Mouse (Mus musculus) neural tube, embryonic 14.5 days (tissue): ENCODE data around the gene Lrrfip1. TPM values are rescaled to one million over a fixed set of nuclear protein-coding genes. Genes with fewer than 3 reads are reported as not detected.

Experiments
- ATAC-seq: fragments of 200-750 bp; cut with Nextera tagmentation; 2 replicates; pipeline ENCODE4 v1.8.0; 2017; ENCODE audit warnings: low read depth, mild to moderate bottlenecking, moderate TSS enrichment, moderate library complexity
- H3K27ac ChIP-seq: fragments of 300-500 bp; sonication (generic); 2 replicates; pipeline ENCODE4 v1.5.1; 2014; ENCODE audit warnings: low read depth, mild to moderate bottlenecking, control low read depth, low read length, moderate library complexity, mixed read lengths
- H3K27me3 ChIP-seq: fragments of 300-500 bp; sonication (generic); 2 replicates; pipeline ENCODE4 v1.6.1; 2014; ENCODE audit warnings: low read length; ENCODE audit not compliant: control insufficient read depth, insufficient read depth
- H3K36me3 ChIP-seq: fragments of 300-500 bp; sonication (generic); 2 replicates; pipeline ENCODE4 v1.6.1; 2014; ENCODE audit warnings: low read length, mixed read lengths; ENCODE audit not compliant: control insufficient read depth, insufficient read depth
- H3K4me1 ChIP-seq: fragments of 300-500 bp; sonication (generic); 2 replicates; pipeline ENCODE4 v1.6.1; 2014; ENCODE audit warnings: low read length; ENCODE audit not compliant: control insufficient read depth, insufficient read depth
- H3K4me2 ChIP-seq: fragments of 300-500 bp; sonication (generic); 2 replicates; pipeline ENCODE4 v1.6.1; 2014; ENCODE audit warnings: mild to moderate bottlenecking, low read depth, low read length, control low read depth
- H3K4me3 ChIP-seq: fragments of 300-500 bp; sonication (generic); 2 replicates; pipeline ENCODE4 v1.5.1; 2014; ENCODE audit warnings: low read depth, low read length, control low read depth, mixed read lengths
- H3K9ac ChIP-seq: fragments of 300-500 bp; sonication (generic); replicated peaks from 2 replicates; pipeline ENCODE4 v1.6.1; 2014; ENCODE audit warnings: low read depth, mild to moderate bottlenecking, control low read depth, low read length, mixed read lengths
- H3K9me3 ChIP-seq: fragments of 300-500 bp; sonication (generic); 2 replicates; pipeline ENCODE4 v1.6.1; 2016; ENCODE audit warnings: low read length; ENCODE audit not compliant: control insufficient read depth
- WGBS: fragments of 180-500 bp; shearing (Covaris S2); extraction: QIAGEN DNeasy Blood & Tissue Kit; methylation state at CpG from one replicate; pipeline ENCODE4 v1.1.7; 2014; 5-methylcytosine and 5-hydroxymethylcytosine counted together
- polyA plus RNA-seq: library from polyadenylated mRNA; unstranded; fragments of >200 nt; fragmentation: Nextera tagmentation; extraction: Ambion mirVana; gene quantifications from 2 replicates; pipeline ENCODE4 v1.2.1, GENCODE M21; 2014

The Lrrfip1 gene
- polyA plus RNA-seq, 1 experiment from 2014 or later = 50.4 TPM

DNA sequence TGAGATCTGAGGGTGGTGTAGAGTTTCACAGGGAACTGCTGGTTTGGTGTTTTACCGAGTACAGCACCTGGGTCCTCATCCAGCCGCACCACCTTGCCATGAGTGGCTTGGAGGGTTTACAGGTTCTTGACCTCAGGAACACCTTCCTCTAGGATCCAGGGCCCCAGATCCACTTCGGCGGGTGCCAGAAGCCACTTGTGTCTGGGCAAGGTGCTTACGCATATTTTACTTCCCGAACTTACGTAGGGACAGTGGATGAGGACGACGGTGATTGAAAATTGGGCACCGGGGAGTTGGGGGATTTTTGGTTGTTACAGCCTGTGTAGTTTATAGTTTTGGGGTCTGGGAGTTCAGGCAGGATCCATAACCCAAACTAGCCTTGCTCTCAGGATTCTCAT is 55.5 kb downstream of the Lrrfip1 start:
- peak overlapping the region; percentile 77; the same call in 1 of the 2 replicates for H3K4me2 ChIP-seq
- no peak overlapping the region for H3K27ac ChIP-seq
- peaks cover 7% of the 10 kb centered on the region; the same call in 1 of the 2 replicates for H3K27me3 ChIP-seq
- peak overlapping the region; percentile 36; the same call in 1 of the 2 replicates for H3K4me3 ChIP-seq
- H3K4me1 ChIP-seq = peaks cover 13% of the 10 kb centered on the region; the same call in 1 of the 2 replicates
- 44% methylated on average over 10 of the region's 10 CpGs for WGBS
- H3K9ac ChIP-seq = no peak overlapping the region
- no peaks in the 10 kb centered on the region for H3K36me3 ChIP-seq
- no peaks in the 10 kb centered on the region for H3K9me3 ChIP-seq
- ATAC-seq = no peak

DNA sequence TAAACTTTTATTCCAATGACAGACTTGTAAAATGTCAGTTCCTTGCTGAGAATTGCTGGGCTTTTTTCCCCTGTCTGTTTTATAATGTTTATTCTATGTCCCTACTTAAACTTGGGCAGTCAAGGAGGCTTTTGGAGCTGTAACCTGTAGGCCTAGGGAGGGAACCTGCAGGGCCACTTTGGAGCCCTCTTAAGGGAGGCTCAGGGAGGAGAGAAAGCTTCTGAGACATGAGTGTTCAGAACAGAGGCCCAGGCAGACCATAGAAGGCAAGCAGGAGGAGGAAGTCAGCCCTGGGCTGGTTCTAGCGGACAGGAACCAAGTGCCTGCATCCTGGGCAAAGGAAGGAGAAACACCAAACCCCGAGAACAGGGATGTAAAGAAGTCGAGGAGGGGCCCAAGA is 56.3 kb downstream of the Lrrfip1 start:
- Histone ChIP-seq H3K9ac (no peak overlapping the region), H3K27ac (no peak overlapping the region), H3K4me2 (no peak overlapping the region), H3K4me1 (peaks cover 13% of the 10 kb centered on the region; the same call in 1 of the 2 replicates), H3K36me3 (no peaks in the 10 kb centered on the region), H3K9me3 (no peaks in the 10 kb centered on the region), H3K27me3 (peaks cover 7% of the 10 kb centered on the region; the same call in 1 of the 2 replicates), H3K4me3 (no peak overlapping the region)
- 72% methylated on average over 3 of the region's 3 CpGs for WGBS
- ATAC-seq = no peak

DNA sequence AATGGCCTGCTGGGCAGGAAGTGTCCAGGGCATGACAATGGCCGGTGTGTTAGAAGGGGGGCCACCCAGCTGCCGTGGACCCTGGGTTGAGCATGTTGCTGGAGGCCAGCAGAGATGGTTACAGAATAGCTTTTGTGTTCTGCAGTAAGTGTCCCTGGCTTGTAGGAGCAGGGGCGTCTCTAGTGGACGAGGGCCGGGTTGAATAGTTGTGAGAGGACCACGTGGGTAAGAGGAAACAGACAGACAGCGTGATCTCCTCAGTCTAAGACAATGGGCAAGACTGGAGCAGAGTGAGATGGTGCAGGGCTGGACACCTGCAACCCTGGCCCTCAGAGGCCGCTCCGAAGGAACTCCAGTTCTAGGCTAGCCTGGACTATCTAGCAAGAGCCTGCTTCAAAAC is 57.2 kb downstream of the Lrrfip1 start:
- Histone ChIP-seq H3K4me1 (peaks cover 13% of the 10 kb centered on the region; the same call in 1 of the 2 replicates), H3K9me3 (no peaks in the 10 kb centered on the region), H3K36me3 (no peaks in the 10 kb centered on the region), H3K4me2 (no peak overlapping the region), H3K4me3 (no peak overlapping the region), H3K27me3 (peaks cover 7% of the 10 kb centered on the region; the same call in 1 of the 2 replicates), H3K27ac (no peak overlapping the region), H3K9ac (no peak overlapping the region)
- WGBS = 39% methylated on average over 9 of the region's 9 CpGs
- no peak for ATAC-seq

DNA sequence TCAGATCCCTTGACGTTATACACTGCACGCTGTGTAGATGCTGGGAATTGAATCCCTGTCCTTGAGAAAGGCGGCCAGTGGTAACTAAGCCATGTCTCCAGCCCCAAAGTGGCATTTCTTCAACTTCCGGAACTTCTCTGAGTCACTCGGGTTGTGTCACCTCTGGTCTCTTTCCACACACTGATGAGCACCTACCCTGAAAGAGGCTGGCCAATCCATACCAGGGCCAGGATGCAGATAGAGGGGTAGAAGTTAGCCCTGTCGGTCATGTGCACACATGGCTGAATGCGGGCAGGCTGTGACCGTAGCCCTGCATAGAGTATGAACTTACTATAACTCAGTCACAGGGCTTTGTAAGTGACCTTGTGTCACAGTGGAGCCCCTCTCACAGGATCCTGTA is 57.9 kb downstream of the Lrrfip1 start:
- Histone ChIP-seq H3K27ac (no peak overlapping the region), H3K4me1 (peaks cover 13% of the 10 kb centered on the region; the same call in 1 of the 2 replicates), H3K4me3 (no peak overlapping the region), H3K4me2 (no peak overlapping the region), H3K27me3 (peaks cover 7% of the 10 kb centered on the region; the same call in 1 of the 2 replicates), H3K9me3 (no peaks in the 10 kb centered on the region), H3K9ac (no peak overlapping the region), H3K36me3 (no peaks in the 10 kb centered on the region)
- WGBS = 89% methylated on average over 8 of the region's 8 CpGs
- no peak for ATAC-seq

DNA sequence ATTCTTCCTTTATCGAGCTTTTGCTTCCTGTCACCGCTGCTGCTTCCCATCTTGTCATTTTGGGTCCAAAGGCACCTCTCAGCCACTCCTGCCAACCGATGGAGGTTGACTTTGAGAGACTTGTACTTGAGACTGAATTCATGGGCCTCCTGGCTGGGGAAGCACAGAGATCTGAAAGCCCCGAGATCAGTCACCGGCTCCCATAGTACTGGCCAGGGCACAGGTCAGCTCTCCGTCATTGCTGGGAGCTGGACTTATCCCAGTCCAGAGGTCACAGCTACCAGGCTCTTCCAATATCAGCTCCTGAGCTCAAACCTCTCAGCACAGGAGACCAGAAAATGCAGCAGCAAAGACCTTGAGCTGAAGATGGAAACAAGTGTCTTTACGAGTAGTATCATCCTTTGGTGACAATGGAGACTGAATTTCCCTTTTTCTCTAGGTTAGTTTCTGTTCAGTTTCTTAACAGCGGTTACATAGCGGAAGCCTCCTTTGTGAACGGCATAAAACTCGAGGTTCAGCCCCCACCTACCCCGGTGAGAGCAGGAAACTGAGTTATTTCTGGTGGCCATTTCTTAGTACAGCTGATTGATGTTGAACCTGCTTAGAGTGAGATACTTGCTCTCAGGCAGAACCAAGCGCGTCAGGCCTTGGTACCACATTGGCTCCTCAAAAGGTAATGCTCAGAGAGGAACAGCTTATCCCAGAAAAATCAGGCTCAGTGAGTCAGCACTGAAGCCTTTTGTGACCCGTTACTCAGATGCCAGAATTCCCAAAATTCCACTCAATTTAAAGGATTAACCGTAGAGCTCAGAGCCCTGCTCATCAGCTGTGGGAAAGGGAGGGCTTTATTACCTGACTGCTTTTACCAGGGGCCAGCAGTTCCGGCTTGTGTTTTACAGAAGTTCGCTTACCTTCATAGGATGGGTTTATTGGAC is 59.0 kb downstream of the Lrrfip1 start:
- no peak for ATAC-seq
- H3K4me3 ChIP-seq = no peak overlapping the region
- H3K27me3 ChIP-seq = peaks cover 4% of the 10 kb centered on the region; the same call in 1 of the 2 replicates
- H3K9me3 ChIP-seq = no peaks in the 10 kb centered on the region
- no peak overlapping the region for H3K4me2 ChIP-seq
- no peaks in the 10 kb centered on the region for H3K36me3 ChIP-seq
- peaks cover 17% of the 10 kb centered on the region; the same call in 1 of the 2 replicates for H3K4me1 ChIP-seq
- H3K27ac ChIP-seq = no peak overlapping the region
- WGBS = 72% methylated on average over 18 of the region's 18 CpGs
- H3K9ac ChIP-seq = no peak overlapping the region

DNA sequence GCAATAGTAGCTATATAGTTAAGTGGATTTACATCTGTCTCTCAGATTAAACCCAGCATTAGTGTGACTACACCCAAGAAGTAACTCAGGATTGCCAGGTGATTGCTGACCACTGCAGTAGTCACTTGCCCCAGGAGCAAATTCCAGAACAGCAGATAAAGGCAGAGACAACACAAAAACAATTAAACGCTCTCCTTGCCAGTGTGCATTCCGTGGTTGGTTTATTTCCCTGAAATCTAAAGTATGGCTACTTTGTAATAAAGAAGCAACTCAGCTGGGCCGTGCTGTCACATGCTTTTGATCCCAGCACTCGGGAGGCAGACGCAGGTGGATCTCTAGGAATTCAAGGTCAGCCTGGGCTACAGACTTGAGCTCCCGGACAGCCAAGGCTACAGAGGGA is 59.7 kb downstream of the Lrrfip1 start:
- Histone ChIP-seq H3K4me2 (no peak overlapping the region), H3K9me3 (no peaks in the 10 kb centered on the region), H3K27me3 (peaks cover 4% of the 10 kb centered on the region; the same call in 1 of the 2 replicates), H3K36me3 (no peaks in the 10 kb centered on the region), H3K4me3 (no peak overlapping the region), H3K9ac (no peak overlapping the region), H3K27ac (no peak overlapping the region), H3K4me1 (peaks cover 12% of the 10 kb centered on the region; the same call in 1 of the 2 replicates)
- ATAC-seq = no peak
- whole genome bisulfite sequencing = 63% methylated on average over 6 of the region's 6 CpGs

DNA sequence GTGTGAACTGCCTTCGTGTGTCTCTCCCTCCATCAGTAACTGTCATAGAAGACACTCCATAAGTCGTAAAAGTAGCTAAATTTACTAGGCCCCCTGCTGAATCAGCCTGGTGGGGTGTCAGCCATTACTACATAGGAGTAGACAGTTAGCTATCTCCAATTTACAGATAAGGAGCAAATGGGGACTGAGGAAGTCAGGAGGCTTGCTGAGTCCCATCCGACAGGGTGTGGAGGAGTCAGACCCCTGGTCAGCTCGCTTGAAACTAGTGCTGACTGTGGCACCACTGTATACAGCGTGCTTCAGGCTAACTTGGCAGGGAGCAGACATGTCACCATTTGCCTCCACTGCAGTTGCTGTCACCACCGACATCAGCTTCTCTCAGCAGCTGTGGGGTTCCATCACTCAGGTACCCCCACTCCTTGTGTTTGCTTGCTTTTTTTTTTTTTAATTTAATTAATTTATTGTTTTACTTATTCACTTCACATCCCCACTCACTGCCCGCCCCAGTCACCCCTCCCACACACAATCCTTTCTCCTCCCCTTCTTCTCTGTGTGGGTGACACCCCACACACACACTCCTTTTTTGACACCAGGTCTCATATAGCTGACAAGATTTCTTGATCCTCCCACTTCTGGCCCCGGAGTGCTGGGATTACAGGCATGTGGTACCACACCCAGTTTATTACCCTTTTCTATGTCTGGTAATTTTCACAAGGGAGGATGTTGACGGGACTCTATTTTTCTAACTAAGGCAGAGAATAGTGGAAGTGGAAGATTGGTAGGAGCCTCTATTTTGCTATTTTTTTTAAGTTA is 61.5 kb downstream of the Lrrfip1 start:
- H3K4me1 ChIP-seq = peaks cover 8% of the 10 kb centered on the region; the same call in 1 of the 2 replicates
- H3K27me3 ChIP-seq = no peaks in the 10 kb centered on the region
- no peak overlapping the region for H3K4me2 ChIP-seq
- no peaks in the 10 kb centered on the region for H3K9me3 ChIP-seq
- H3K9ac ChIP-seq = no peak overlapping the region
- no peak for ATAC-seq
- H3K27ac ChIP-seq = no peak overlapping the region
- H3K36me3 ChIP-seq = no peaks in the 10 kb centered on the region
- no peak overlapping the region for H3K4me3 ChIP-seq
- WGBS = 50% methylated on average over 9 of the region's 9 CpGs

DNA sequence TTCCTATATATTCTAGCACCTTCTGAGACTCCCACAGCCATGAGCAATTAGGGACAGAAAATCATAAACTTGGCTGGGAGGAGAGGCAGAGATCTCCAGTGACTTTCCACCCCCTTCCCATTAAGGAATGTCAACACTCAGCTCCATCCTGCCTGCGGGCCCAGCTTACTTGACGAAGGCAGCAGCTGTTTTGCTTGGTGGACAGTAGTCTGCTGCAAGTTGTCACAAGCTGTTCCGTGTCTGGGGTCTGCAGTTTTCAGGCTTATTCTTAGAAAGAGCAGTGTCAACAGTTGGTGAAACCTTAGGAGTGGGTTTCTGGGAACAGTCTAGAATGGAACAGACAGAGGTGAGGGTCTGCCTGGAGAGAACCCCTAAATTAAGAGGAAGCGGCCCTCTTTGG is 62.6 kb downstream of the Lrrfip1 start:
- Histone ChIP-seq H3K9ac (no peak overlapping the region), H3K36me3 (no peaks in the 10 kb centered on the region), H3K27me3 (no peaks in the 10 kb centered on the region), H3K4me2 (no peak overlapping the region), H3K4me1 (peaks cover 8% of the 10 kb centered on the region; the same call in 1 of the 2 replicates), H3K4me3 (no peak overlapping the region), H3K27ac (no peak overlapping the region), H3K9me3 (no peaks in the 10 kb centered on the region)
- ATAC-seq = no peak
- WGBS = 81% methylated on average over 4 of the region's 4 CpGs
